Mouse (Mus musculus): ENCODE measurements at regions not wholly inside any gene's neighbourhood (a gene's known extent, or its start where the extent isn't known, plus 50 kb on each side); places are given as distances from the start of the nearest gene placed in this dataset.

DNA sequence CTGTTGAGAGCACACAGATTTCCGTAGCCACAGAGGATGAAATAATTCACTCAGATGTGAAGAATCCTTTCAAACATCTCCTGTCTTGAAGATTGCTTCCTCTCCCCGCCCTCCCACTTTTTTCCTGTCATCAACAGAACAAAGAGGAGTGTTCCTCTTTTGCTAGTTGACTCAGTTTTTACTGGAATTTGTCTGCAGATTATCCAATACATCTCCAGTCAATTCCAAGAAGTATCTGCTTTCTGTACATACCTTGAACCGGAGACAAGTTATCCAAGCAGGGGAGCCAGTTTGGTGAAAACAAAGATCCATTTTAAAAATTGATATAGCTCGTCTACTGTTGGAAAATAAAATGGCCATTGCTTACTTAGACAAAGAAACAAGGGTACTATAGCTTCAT, 328.5 kb downstream of the Ttll7 start:
- no peak for DNase-seq (ENCODE audit: low read depth, low spot score)

DNA sequence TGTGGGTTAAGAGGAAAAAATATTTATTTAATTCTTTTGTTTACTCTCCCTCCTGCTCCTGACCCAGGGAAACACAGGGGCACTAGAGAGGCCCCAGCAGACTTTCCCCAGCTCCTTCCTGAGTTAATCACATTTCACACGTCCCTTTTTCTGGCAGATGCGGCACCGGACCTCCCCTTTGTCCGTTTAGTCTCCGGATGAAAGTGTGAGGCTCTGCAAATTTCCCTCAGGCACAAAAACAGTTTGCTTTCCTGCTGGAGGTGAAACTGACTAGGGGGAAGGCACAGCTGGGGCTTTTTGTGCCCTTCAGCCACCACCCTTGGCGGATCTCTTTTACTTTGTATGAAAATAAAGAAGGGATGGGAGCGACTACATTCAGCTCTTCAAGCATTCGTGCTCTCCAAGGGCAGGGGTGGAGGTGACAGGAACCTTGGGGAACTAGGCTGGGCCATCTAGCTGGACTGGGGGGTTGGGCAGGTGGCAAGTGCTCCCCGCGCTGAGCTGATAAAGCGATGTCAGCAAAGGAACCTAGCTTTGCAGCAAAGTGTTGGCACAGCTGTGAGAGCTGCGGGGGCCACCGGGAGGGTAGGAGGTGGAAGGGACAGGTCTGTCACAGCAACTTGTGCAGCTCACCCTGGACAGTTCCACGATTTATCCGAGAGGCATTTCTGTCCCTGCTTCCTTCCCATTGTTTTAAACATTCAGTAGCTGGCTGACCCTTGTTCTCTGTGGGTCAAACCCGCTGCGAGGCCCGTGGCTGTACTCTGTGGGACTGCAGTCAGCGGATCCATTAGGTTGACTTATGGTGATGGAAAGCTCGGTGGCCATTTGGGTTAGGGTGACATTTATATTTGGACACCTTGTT, 329.6 kb downstream of the Ttll7 start:
- DNase-seq (ENCODE audit: low read depth, low spot score): peak; percentile 40

DNA sequence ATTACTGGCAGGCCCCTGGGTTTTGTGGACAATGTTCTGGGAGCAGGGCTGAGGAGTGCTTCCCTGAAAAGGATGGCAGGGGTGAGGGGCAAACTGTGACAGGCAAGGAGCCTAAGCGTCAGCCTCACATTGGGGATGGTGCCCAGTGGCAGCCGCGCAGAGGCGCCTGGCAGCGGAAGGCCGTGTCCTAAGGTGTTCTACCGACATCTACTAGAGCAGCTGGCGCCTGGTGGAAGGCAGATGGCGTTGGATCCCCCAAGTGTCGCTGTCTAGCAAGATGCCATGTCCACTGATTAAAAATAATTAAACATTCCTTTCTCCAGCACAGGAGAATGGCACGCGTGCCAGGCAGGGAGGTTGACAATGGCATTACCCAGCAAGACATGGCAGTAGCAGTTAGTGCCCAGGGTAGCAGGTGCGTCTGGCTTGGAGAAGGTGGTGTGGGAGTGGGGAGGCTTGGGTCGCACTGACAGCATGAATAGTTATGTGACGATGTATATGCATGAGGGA, 330.3 kb downstream of the Ttll7 start:
- DNase-seq (ENCODE audit: low read depth, low spot score): no peak

- DNase-seq (ENCODE audit: low read depth, low spot score): no peak
These were observed 331.6 kb downstream of the Ttll7 start for GRCm38 (mm10) chr3:147183656-147184290.

- no peak for DNase-seq (ENCODE audit: low read depth, low spot score)
These were observed 337.6 kb downstream of the Ttll7 start for GRCm38 (mm10) chr3:147189737-147190136.

DNA sequence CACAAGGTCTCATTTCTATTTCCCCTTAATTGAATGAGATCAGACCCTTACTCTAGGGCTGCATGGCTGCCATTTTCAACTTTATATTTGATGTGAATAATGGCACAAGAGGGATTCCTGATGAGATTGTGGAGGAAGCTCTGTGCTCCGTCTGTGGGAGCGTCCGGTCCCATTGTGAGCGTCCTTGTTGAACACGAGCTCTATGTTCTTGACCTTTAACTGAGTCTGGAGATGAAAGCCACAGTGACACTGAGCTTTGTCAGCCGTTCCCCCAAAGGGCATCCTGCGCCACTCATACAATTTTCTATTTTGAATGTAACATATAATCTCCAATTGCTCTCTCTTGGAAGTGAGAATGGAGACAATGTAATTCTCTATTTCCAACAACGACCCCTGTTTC, 344.5 kb downstream of the Ttll7 start:
- no peak for DNase-seq (ENCODE audit: low read depth, low spot score)

DNA sequence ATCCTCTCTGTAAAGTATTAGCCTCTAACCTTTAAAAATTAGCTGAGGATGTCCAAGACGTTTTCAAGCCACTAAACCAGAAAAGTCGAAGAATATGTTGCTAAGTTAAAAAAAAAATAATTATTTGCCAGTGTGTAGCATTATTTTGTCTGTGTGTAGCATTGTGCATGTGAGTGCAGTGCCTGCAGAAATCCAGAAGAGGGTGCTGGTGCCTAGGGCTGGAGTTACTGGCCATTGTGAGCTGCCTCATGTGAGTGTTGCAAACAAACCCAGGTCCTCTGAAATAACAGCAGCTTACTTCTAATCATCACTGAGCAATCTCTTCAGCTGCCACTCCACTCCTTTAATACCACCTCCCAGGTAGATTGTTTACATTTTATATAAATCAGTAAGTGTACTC, 345.0 kb downstream of the Ttll7 start:
- DNase-seq (ENCODE audit: low read depth, low spot score): no peak

DNA sequence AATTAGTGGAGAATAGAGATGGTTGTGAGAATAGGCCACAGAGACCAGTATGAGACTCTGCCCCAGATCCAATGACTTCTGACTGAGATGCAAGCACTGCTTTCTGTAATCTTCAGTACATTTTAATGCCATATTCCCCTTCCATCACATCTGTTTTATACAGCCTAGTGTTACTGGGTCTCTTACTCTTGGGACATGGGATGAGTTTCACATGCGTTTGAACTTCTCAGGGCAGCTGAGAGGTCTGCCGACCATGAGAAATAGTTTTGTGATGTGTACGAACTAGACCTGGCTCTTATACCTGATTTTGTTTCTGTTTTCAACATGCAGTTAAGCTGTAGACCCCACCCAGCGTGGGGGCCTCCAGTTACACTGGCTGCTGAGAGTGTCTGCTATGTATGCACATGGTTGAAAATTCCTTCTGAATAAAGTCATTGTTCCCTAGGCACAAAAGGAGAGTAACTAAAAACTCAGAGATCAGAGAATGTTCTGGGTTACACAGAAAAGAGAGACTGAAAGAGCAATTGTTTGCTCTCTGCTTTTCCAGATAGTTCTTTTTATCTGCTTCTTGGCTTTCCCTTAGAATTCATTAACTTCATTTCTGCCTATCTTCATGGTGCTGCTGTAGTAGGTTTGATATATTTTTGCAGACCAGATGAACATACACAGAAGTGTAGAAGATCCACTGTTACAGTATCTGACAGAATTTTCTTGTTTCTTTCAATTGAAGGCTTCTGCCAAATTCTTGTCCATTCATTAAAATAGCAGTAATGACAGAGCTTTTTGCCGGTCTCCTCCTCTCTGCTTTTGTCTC, 359.2 kb downstream of the Ttll7 start:
- DNase-seq (ENCODE audit: low read depth, low spot score): no peak

GRCm38 (mm10) chr3:147228663-147229062, 376.5 kb downstream of the Ttll7 start:
- DNase-seq (ENCODE audit: low read depth, low spot score): no peak

DNA sequence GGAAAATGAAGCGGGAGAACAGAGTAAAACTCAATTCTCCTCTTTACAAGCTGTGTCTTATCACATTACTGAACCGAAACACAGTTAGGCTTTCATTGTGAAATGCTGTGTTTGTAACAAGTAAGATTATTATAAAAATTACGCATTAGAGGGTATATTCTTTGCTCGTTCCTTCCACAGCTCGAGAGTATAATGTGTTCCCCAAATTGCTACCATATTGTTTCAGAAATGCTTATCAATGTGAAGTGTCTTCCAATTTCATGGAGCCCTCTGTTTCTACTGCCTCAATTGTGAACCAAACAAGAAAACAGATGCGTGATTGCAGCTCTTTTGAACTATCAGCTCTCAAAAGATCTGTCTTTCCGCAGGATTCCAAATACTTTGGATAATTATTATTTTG, 378.4 kb downstream of the Ttll7 start:
- DNase-seq (ENCODE audit: low read depth, low spot score): no peak

GRCm38 (mm10) chr3:147238398-147238797, 386.2 kb downstream of the Ttll7 start:
- no peak for DNase-seq (ENCODE audit: low read depth, low spot score)

- DNase-seq (ENCODE audit: low read depth, low spot score): no peak
These were observed 388.5 kb downstream of the Ttll7 start for GRCm38 (mm10) chr3:147240651-147241050.

DNA sequence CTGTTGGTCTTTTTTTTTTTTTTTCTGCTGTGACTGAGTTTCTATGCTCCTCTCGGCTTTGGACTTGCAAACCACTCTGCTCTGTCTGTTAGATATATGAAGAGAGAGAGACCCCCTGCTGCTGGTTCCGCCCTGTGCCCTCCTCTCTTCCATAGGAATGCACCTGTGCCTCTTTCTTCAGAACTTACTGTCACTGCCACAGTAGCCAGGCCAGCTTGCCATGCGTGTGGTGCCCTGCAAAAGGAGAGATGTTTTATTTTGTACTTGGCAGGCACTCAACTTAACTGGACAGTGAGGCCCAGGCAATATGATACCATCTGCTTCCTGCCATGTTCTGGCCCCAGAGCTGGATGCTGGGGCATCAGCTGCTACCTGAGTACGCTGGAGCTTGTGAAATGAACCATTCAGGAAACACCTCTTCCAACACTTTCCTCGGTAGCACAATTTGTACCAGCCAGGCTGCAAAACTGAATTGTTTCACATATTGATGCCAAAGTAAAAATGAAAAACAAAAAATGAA, 392.8 kb downstream of the Ttll7 start:
- DNase-seq (ENCODE audit: low read depth, low spot score): no peak

DNA sequence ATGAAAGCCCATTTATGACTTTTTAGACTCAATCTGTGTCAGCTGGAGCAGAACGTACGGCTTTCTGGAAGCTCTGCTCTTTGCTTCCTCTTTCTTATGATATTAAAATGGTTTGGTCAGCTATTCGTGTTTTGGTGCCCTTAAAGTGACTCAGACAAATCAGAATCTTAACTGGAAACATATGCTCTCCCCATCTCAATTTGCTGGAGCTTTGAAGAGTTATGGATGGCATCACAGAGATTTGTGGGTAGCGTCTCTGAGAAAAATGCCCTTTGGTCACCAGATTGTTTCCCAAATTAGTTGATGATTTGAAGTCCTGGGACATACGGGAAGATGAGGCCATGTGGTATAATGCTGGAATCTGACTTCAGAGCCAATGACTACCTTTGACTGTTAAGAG, 394.0 kb downstream of the Ttll7 start:
- DNase-seq (ENCODE audit: low read depth, low spot score): no peak

DNA sequence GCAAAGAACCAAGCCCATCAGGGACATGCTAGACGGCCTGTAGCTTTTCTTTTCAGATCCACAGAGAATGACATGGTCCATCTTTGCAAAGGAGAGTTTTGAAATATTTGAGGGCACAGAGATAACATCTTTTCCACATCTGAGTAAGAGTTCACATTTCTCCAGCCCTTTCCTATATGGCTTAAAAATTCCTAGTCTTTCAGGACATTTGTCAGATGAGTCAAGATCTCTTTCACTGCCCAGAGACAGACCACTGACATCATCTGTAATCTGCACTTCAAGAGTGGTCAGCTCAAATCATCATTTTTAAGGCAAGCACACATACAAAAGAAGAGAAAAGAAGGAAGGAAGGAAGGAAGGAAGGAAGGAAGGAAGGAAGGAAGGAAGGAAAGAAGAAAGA, 397.3 kb downstream of the Ttll7 start:
- DNase-seq (ENCODE audit: low read depth, low spot score): no peak

GRCm38 (mm10) chr3:147249906-147250305, 397.7 kb downstream of the Ttll7 start:
- DNase-seq (ENCODE audit: low read depth, low spot score): no peak

- DNase-seq (ENCODE audit: low read depth, low spot score): no peak
These were observed 400.1 kb downstream of the Ttll7 start for GRCm38 (mm10) chr3:147252226-147252788.

- no peak for DNase-seq (ENCODE audit: low read depth, low spot score)
These were observed 400.6 kb downstream of the Ttll7 start for GRCm38 (mm10) chr3:147252812-147253211.

- DNase-seq (ENCODE audit: low read depth, low spot score): no peak
These were observed 402.3 kb downstream of the Ttll7 start for GRCm38 (mm10) chr3:147254454-147254853.

DNA sequence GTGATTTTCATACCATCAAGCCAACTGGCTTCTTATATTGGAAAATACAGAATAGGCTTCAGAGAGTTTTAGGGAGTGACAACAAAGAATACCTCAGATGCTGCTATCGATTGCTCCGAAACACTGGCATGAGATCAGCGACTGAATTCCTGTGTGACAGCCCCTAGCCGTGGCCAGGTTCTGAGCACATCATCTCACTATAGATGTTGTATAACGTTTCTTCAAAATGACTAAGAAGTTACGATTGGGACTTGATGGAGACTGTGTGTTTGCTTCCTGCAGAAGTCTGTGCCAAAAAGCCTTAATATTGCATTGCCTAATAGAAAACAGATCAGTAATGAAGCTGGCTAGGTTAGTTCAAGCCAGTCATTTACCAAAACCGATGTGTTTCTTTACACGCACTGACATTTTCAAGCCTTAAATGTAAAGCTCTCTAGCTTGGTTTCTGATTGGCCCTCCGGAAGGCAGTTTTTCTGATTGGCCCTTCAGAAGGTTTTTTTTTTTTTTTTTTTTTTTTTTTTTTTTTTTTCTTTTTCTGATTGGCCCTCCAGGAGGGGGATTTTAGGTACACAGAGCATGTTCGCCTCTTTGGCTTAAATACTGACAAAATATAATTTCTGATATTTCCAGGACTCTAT, 408.9 kb downstream of the Ttll7 start:
- DNase-seq (ENCODE audit: low read depth, low spot score): no peak

GRCm38 (mm10) chr3:147266556-147266955, 414.4 kb downstream of the Ttll7 start:
- no peak for DNase-seq (ENCODE audit: low read depth, low spot score)

Measured in forelimb bud, embryonic 11.5 days (tissue).